Mouse (Mus musculus): ENCODE data around the gene Ehd2. TPM values are rescaled to one million over a fixed set of nuclear protein-coding genes. Genes with fewer than 3 reads are reported as not detected.

Gene Ehd2
- 9.2 and 14.8 TPM in 2 replicates for polyA plus RNA-seq (2015; fragmentation: Nextera tagmentation; extraction: Ambion mirVana)

DNA sequence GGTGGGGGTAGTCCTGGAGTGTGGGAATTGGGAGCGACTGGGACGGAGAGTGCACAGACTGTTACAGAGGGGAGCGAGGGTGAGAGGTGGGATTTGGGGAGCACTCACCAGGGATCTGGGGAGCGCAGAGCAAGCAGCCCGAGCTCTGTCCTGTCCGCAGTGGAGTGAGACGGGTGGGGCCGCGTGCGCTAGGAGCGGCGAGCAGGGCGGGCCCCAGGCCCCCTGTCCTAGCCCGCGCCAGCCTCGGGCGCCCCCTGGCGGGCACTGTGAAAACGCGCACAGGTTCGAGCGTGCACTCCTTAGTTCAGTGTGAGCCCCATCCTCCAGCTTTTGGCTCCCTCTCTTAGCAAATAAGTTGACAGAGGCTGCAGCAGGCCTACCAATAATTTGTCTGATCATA lies at the start of gene Ehd2:
Gene Ehd2 (minus strand): TSS at position 256 of the 400 bp plus-strand sequence.
- Histone ChIP-seq H3K27ac (replicated peaks) (no peak within 1 kb of the TSS), H3K9ac (replicated peaks) (0 out of 2 replicates have a peak within 1 kb of the TSS, but pooled peaks have one; percentile 11), H3K9me3 (replicated peaks) (no peaks in the 10 kb centered on the region), H3K4me1 (peaks cover 10% of the 10 kb centered on the region), H3K4me2 (peak within 1 kb of the TSS; percentile 54), H3K27me3 (replicated peaks) (no peaks in the 10 kb centered on the region), H3K36me3 (peaks cover 19% of the 10 kb centered on the region), H3K4me3 (replicated peaks) (peak within 1 kb of the TSS; percentile 33)
- ATAC-seq (ENCODE audit: low FRiP score), result peak; percentile 56
- under 1% methylated on average over 22 of the region's 22 CpGs for WGBS

GRCm38 (mm10) chr7:16015384-16015783 lies 48.0 kb upstream of the Ehd2 start:
- H3K36me3 ChIP-seq, result no peaks in the 10 kb centered on the region
- H3K9ac ChIP-seq (replicated peaks), result no peak overlapping the region
- no peak overlapping the region for H3K4me3 ChIP-seq (replicated peaks)
- WGBS, result 91% methylated on average over 5 of the region's 5 CpGs
- H3K9me3 ChIP-seq (replicated peaks), result no peaks in the 10 kb centered on the region
- peaks cover 21% of the 10 kb centered on the region for H3K4me1 ChIP-seq
- no peak overlapping the region for H3K4me2 ChIP-seq
- no peaks in the 10 kb centered on the region for H3K27me3 ChIP-seq (replicated peaks)
- no peak overlapping the region for H3K27ac ChIP-seq (replicated peaks)
- ATAC-seq (ENCODE audit: low FRiP score), result no peak

- Histone ChIP-seq H3K4me3 (replicated peaks) (no peak overlapping the region), H3K9ac (replicated peaks) (no peak overlapping the region), H3K27ac (replicated peaks) (no peak overlapping the region), H3K4me2 (no peak overlapping the region), H3K27me3 (replicated peaks) (no peaks in the 10 kb centered on the region), H3K4me1 (peaks cover 25% of the 10 kb centered on the region), H3K9me3 (replicated peaks) (no peaks in the 10 kb centered on the region), H3K36me3 (no peaks in the 10 kb centered on the region)
- no peak for ATAC-seq (ENCODE audit: low FRiP score)
- 87% methylated on average over 8 of the region's 8 CpGs for WGBS
Observed at GRCm38 (mm10) chr7:16014521-16015175, 47.3 kb upstream of the Ehd2 start.

- Histone ChIP-seq H3K27me3 (replicated peaks) (no peaks in the 10 kb centered on the region), H3K4me2 (no peak overlapping the region), H3K4me3 (replicated peaks) (no peak overlapping the region), H3K36me3 (no peaks in the 10 kb centered on the region), H3K9ac (replicated peaks) (no peak overlapping the region), H3K4me1 (peaks cover 25% of the 10 kb centered on the region), H3K9me3 (replicated peaks) (no peaks in the 10 kb centered on the region), H3K27ac (replicated peaks) (no peak overlapping the region)
- WGBS, result 80% methylated on average over 5 of the region's 5 CpGs
- no peak for ATAC-seq (ENCODE audit: low FRiP score)
Observed at GRCm38 (mm10) chr7:16013722-16014275, 46.4 kb upstream of the Ehd2 start.

DNA sequence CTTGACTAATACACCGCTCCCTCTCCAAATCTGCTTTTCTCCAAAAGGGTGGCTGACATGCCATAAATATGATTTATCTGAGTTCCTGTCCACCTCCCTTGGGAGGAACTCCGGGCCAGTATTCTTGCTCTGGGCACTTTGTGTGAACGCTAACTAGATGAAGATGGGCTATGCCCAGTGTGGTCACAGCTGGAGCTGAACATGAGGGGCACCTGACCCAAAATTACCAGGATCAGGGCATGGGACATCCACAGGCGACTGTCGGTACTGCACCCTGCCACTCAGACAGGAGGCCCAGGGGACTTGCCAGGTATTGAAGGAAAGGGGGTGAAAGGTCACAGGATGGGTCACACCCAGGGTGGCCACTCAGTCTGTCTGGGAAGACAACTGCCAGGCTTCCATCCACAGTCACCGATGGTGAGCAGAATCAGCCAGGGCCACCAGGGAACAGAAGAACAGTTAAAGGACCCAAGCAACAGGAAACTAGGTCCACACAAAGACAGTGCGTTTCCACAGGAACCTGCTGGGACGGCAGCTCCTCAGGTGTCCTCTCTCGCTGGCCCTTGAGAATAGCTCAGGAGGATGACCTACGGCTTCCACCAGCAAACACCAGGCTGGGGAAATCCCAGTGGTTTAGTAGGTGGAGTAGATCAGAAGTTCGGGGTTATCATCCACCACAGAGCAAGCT lies 45.4 kb upstream of the Ehd2 start:
- H3K27me3 ChIP-seq (replicated peaks), result no peaks in the 10 kb centered on the region
- no peak overlapping the region for H3K4me2 ChIP-seq
- H3K9ac ChIP-seq (replicated peaks), result no peak overlapping the region
- no peak overlapping the region for H3K4me3 ChIP-seq (replicated peaks)
- 79% methylated on average over 11 of the region's 11 CpGs for WGBS
- ATAC-seq (ENCODE audit: low FRiP score), result no peak
- H3K9me3 ChIP-seq (replicated peaks), result no peaks in the 10 kb centered on the region
- H3K4me1 ChIP-seq, result peaks cover 28% of the 10 kb centered on the region
- no peak overlapping the region for H3K27ac ChIP-seq (replicated peaks)
- H3K36me3 ChIP-seq, result no peaks in the 10 kb centered on the region

- Histone ChIP-seq H3K27ac (replicated peaks) (no peak overlapping the region), H3K36me3 (no peaks in the 10 kb centered on the region), H3K27me3 (replicated peaks) (no peaks in the 10 kb centered on the region), H3K4me3 (replicated peaks) (no peak overlapping the region), H3K4me1 (peaks cover 29% of the 10 kb centered on the region), H3K4me2 (no peak overlapping the region), H3K9ac (replicated peaks) (no peak overlapping the region), H3K9me3 (replicated peaks) (no peaks in the 10 kb centered on the region)
- 94% methylated on average over 7 of the region's 7 CpGs for WGBS
- no peak for ATAC-seq (ENCODE audit: low FRiP score)
Observed at GRCm38 (mm10) chr7:16011418-16012085, 44.2 kb upstream of the Ehd2 start.

DNA sequence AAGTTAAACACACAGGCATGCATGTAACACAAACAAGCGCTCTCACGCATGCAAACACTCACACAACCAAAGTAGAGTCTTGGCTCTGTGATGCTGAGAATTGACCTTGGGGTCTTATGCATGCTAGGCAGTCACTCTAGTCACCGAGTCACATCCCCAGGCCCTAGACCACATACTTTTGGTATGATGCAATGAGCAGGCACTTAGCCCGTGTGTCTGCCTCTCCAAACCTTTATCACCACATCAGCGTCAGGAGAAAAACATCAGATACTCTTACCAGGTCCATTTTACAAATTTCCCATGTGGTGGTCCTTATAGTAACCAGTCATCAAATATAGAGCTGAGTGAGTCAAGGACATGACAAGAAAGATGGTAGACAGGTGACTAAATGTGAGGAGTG lies 43.3 kb upstream of the Ehd2 start:
- H3K27me3 ChIP-seq (replicated peaks), result no peaks in the 10 kb centered on the region
- ATAC-seq (ENCODE audit: low FRiP score), result no peak

GRCm38 (mm10) chr7:16009636-16010035 lies 42.3 kb upstream of the Ehd2 start:
- no peak overlapping the region for H3K27ac ChIP-seq (replicated peaks)
- no peaks in the 10 kb centered on the region for H3K36me3 ChIP-seq
- H3K27me3 ChIP-seq (replicated peaks), result no peaks in the 10 kb centered on the region
- 90% methylated on average over 7 of the region's 7 CpGs for WGBS
- ATAC-seq (ENCODE audit: low FRiP score), result no peak
- H3K4me2 ChIP-seq, result no peak overlapping the region
- no peak overlapping the region for H3K4me3 ChIP-seq (replicated peaks)
- peaks cover 34% of the 10 kb centered on the region for H3K4me1 ChIP-seq
- no peak overlapping the region for H3K9ac ChIP-seq (replicated peaks)
- no peaks in the 10 kb centered on the region for H3K9me3 ChIP-seq (replicated peaks)

More for the DNA sequence above, 43.3 kb upstream of the Ehd2 start:
- Histone ChIP-seq H3K9me3 (replicated peaks) (no peaks in the 10 kb centered on the region), H3K9ac (replicated peaks) (no peak overlapping the region), H3K4me2 (no peak overlapping the region), H3K4me1 (peaks cover 29% of the 10 kb centered on the region), H3K36me3 (no peaks in the 10 kb centered on the region), H3K27ac (replicated peaks) (no peak overlapping the region; the same call in 1 of the 2 replicates), H3K4me3 (replicated peaks) (no peak overlapping the region)
- WGBS, result 86% methylated on average over 5 of the region's 5 CpGs

- 83% methylated on average over 3 of the region's 3 CpGs for WGBS
- ATAC-seq (ENCODE audit: low FRiP score), result no peak
Observed at GRCm38 (mm10) chr7:16005020-16005419, 37.7 kb upstream of the Ehd2 start.

GRCm38 (mm10) chr7:16004177-16004856 lies 37.0 kb upstream of the Ehd2 start:
- Histone ChIP-seq H3K9ac (replicated peaks) (no peak overlapping the region), H3K9me3 (replicated peaks) (no peaks in the 10 kb centered on the region), H3K27me3 (replicated peaks) (no peaks in the 10 kb centered on the region), H3K4me2 (no peak overlapping the region), H3K4me3 (replicated peaks) (no peak overlapping the region), H3K27ac (replicated peaks) (no peak overlapping the region), H3K4me1 (0 out of 2 replicates have a peak, but pooled peaks cover 20% of the 10 kb centered on the region), H3K36me3 (peaks cover under 1% of the 10 kb centered on the region; the same call in 1 of the 2 replicates)
- WGBS, result 38% methylated on average over 12 of the region's 12 CpGs
- no peak for ATAC-seq (ENCODE audit: low FRiP score)

More at GRCm38 (mm10) chr7:16005020-16005419, 37.7 kb upstream of the Ehd2 start:
- Histone ChIP-seq H3K9ac (replicated peaks) (no peak overlapping the region), H3K4me2 (no peak overlapping the region), H3K27me3 (replicated peaks) (no peaks in the 10 kb centered on the region), H3K36me3 (no peaks in the 10 kb centered on the region), H3K4me1 (peaks cover 21% of the 10 kb centered on the region; the same call in 1 of the 2 replicates), H3K27ac (replicated peaks) (no peak overlapping the region), H3K4me3 (replicated peaks) (no peak overlapping the region), H3K9me3 (replicated peaks) (no peaks in the 10 kb centered on the region)

GRCm38 (mm10) chr7:16003032-16003431 lies 35.7 kb upstream of the Ehd2 start:
- Histone ChIP-seq H3K9ac (replicated peaks) (no peak overlapping the region), H3K4me2 (no peak overlapping the region), H3K27me3 (replicated peaks) (no peaks in the 10 kb centered on the region), H3K27ac (replicated peaks) (0 out of 2 replicates have a peak overlapping the region, but pooled peaks have one; percentile 41), H3K4me1 (0 out of 2 replicates have a peak, but pooled peaks cover 20% of the 10 kb centered on the region), H3K36me3 (peaks cover 5% of the 10 kb centered on the region), H3K4me3 (replicated peaks) (no peak overlapping the region), H3K9me3 (replicated peaks) (no peaks in the 10 kb centered on the region)
- ATAC-seq (ENCODE audit: low FRiP score), result no peak
- WGBS, result 84% methylated on average over 4 of the region's 4 CpGs

Data from neural tube, embryonic 15.5 days (tissue).